Mouse (Mus musculus) regulatory T cell (primary cell): Measurements from ENCODE around the gene Mbtps1.

Experiments used
- in situ Hi-C: fragments of 300-600 bp; cut with MboI, MseI; formaldehyde crosslinking; loops from one replicate; pipeline ENCODE4 v1.15.1; 2025; ENCODE audit warnings: high pct_unique_total_duplicates

Gene Mbtps1

DNA sequence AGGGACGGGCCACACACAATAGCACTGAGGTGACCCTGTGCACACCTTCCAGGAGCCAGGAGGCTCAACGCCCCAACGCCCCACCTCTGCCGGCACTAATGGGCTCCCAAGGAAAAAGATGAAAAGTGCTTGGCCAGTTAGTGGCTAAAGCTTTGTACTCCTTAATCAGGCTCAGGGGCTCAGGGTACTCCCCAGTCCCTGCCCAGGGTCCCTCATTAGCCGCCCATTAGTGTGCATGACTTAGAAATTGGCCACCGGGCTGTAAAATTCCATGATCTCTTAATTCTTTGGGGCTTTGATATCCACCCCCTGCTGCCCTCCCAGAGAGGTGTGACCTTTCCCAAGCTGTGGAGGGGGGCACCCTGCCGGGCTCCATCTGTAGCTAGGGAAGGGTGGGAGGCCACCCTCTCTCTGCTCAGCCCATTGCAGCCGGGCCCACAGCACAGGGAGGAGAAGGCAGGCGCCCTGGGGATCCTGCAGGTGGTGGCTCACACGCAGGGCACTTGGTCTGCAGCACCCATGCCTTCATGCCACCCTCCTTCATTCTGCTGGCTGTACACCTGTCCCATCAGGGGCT lies 55.3 kb downstream of the Mbtps1 start:
- in situ Hi-C loops: loop anchor here (5.0 kb wide), 1 partner anchor 51 kb away; no protein-coding TSS in a partner anchor

GRCm38 (mm10) chr8:119502111-119502510 lies 56.4 kb downstream of the Mbtps1 start:
- in situ Hi-C loops: loop anchor here (5.0 kb wide), 1 partner anchor 50 kb away; no protein-coding TSS in a partner anchor

DNA sequence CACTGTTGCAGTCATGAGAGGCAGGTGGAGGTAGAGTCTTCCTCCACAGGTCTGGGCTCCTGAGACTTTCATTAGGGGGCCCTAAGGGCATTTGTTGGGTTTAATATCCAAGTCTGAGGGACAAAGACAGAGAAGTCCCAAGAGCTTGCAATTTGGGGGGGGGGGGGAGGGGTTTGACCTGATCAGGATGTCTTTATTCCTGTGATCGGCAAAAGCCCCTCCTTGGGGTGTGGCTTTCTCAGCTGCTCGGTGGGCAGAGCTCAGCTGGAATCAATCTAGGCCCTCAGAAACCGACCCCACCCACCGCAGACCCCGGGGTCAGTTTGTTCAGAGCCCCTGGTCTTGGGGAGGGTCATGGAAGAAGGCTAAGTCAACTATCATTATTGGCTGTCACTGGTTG lies 56.9 kb downstream of the Mbtps1 start, which contains the start of gene Slc38a8:
Slc38a8 (minus strand) TSS at position 101 of the 400 bp plus-strand sequence.
- in situ Hi-C loops: loop anchor here (5.0 kb wide), 1 partner anchor 49 kb away; no protein-coding TSS in a partner anchor

DNA sequence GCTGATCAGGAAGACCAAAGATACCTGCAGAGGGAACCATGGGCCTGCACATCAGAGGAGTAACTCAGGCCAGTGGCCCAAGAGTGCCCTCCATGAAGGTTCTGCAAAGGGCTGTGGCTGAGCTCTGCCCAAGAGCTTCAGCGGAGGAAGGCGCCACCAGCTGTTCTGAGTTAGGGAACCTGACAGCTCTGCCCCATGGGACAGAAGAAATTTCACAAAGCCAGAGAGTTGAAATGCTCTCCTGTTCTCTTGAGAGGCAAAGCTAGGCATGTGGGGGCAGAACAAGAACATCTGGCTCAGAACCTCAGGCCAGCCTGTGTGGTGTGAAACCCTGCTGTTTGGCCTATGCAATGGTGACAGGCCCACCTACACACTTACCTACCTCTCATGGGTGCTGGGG lies 58.7 kb downstream of the Mbtps1 start:
- in situ Hi-C loops: loop anchor here (5.0 kb wide), 1 partner anchor 48 kb away; no protein-coding TSS in a partner anchor

- in situ Hi-C loops: no loop called here
Observed at GRCm38 (mm10) chr8:119496848-119497247, 61.7 kb downstream of the Mbtps1 start.

DNA sequence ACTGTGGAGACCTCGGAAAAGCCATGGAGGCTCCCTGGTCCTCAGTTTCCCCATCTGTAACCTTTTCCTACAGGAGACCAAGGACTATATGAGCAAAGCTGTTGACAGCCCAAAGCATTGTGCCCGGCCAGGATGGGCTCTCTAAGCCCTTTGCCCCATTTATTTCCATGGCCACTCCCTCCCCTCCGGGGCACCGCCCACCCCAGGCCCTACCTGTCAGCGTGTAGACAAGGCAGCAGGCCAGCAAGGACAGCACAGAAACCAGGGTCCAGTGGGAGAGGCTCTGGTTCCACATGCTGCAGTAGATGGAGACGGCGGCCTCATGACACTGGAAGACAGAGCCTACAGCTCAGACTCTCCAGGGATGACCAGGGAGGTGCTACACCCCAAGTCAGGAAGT lies 71.4 kb downstream of the Mbtps1 start:
- in situ Hi-C loops: no loop called here

DNA sequence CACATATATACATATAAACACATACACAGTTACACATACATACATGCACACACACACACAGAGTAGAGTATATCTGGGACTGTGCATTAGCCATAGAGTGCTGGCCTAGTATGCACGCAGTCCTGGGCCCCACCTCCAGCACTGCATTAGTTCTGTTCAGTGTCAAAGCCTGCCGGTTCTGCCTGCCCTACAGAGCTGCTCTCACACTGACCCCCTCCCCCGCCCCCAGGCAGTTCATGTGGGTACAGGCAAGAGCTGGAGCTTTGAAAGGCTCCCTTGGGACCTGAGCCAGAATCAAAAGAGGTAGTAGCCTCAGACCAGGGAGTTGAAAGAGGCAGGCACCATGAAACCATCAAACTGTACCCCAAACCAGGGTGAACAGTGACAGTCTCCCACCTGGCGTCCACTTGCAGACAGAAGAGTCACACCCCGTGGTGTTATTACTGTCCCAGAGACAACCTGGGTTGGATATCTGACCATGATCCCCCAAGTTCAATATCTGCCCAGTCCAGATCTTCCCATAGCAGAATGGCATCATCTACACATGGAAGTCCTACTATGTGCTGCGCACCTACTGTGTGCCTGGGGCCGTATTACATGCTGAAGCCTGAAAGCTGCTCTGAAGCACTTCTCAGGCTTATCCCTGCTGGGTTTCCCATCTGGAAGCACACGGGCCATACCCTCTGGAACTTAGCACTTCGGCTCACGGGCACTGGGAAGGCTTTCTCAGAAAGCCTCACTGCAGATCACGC lies 74.2 kb downstream of the Mbtps1 start:
- in situ Hi-C loops: no loop called here

DNA sequence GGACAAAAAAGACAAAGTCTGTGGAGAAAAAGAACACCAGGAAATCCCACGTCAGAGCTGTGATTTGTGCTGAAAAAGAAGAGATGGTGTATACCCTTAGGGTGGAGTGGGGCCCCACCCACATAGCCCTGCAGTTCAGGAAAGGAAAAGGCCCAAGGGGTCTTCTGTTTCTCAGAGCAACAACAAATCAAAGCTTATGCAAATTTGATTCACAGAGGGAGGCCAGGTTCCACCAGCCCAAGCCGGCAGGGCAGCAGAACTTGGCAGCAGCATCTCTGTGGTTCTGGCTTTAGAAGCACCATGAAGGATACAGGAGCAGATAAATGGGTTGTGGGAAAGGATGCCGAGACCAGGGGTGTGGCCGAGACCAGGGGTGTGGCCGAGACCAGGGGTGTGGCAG lies 79.9 kb downstream of the Mbtps1 start:
- in situ Hi-C loops: no loop called here

DNA sequence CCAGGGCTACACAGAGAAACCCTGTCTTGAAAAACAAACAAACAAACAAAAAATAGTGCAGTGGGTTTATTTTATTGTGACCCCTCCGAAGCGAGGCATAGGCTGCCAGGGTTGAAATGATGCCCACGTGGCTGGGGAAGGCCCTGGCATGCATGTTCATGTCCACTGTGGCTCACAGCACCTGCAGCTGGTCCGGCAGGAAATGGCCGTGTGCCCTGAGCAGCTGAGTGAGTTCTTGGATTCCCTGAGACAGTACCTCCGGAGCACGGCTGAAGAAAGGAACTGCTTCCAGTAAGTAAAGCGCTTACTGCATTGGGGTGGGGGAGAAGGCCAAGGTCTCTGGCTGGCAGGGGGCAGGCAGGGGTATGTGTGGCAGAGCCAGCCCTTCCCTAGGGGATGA lies 90.4 kb downstream of the Mbtps1 start:
- in situ Hi-C loops: no loop called here

DNA sequence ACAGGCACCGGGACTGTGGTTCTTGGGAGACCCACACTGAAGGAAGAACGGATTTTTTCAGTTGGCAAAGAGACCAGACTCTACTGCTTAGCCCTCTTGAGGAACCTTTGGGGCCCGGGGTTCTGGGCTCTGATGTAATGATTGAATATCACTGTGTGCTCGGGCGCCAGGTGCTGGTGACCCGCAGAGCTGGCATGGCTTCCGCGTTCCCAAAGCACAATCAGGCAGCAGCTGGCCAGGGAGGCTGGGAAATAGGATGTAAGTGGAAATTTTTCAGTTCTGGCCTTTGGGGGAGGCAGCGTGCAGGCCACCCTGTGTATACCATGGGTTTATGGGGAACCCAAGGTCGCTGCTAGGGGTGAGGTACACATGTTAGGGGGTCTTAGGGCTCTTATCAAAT lies 91.7 kb downstream of the Mbtps1 start:
- in situ Hi-C loops: no loop called here

GRCm38 (mm10) chr8:119466105-119466504 lies 92.4 kb downstream of the Mbtps1 start:
- in situ Hi-C loops: no loop called here

GRCm38 (mm10) chr8:119463709-119464108 lies 94.8 kb downstream of the Mbtps1 start:
- in situ Hi-C loops: no loop called here

GRCm38 (mm10) chr8:119461356-119461755 lies 97.2 kb downstream of the Mbtps1 start:
- in situ Hi-C loops: no loop called here

DNA sequence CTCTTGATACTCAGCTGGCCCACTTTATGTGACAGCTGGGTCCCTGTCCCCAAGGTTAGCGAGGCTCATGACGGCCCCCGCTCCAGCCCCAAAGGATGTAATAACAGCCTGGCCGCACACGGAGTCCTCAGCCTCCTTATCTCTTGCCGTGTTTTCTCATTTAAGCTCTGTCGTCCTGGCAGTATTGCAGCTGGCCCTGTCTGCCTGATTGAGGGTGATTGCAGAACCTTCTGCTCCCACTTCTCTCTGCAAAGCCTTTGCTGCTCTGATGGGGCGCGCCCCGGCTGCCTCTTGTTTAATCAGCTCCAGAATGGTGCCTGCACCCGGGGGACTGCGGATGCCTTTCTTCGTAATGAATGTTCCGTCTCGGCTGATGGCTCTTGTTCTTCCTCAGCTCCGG lies 98.8 kb downstream of the Mbtps1 start:
- in situ Hi-C loops: no loop called here
